Mouse (Mus musculus) embryonic facial prominence, embryonic 12.5 days (tissue): Measurements from ENCODE around the gene BC052040. TPM values are rescaled to one million over a fixed set of nuclear protein-coding genes. Genes with fewer than 3 reads are reported as not detected.

Experiments
- ATAC-seq: fragments of 200-750 bp; cut with Nextera tagmentation; 2 replicates; pipeline ENCODE4 v1.8.0; 2017; ENCODE audit not compliant: insufficient number of reproducible peaks, insufficient read depth, low FRiP score, low TSS enrichment
- H3K27ac ChIP-seq: fragments of 300-500 bp; sonication (generic); 2 replicates; pipeline ENCODE4 v1.5.1; 2016; ENCODE audit warnings: mild to moderate bottlenecking
- H3K27me3 ChIP-seq: fragments of 300-500 bp; sonication (generic); 2 replicates; pipeline ENCODE4 v1.6.1; 2016; ENCODE audit warnings: mild to moderate bottlenecking, moderate library complexity
- H3K36me3 ChIP-seq: fragments of 300-500 bp; sonication (generic); 2 replicates; pipeline ENCODE4 v1.6.1; 2016; ENCODE audit warnings: mild to moderate bottlenecking
- H3K4me1 ChIP-seq: fragments of 300-500 bp; sonication (generic); 2 replicates; pipeline ENCODE4 v1.6.1; 2016
- H3K4me2 ChIP-seq: fragments of 300-500 bp; sonication (generic); replicated peaks from 2 replicates; pipeline ENCODE4 v1.6.1; 2016; ENCODE audit warnings: mild to moderate bottlenecking, moderate library complexity
- H3K4me3 ChIP-seq: fragments of 300-500 bp; sonication (generic); 2 replicates; pipeline ENCODE4 v1.5.1; 2016; ENCODE audit warnings: mild to moderate bottlenecking
- H3K9ac ChIP-seq: fragments of 300-500 bp; sonication (generic); 2 replicates; pipeline ENCODE4 v1.6.1; 2016; ENCODE audit warnings: mild to moderate bottlenecking, moderate library complexity
- H3K9me3 ChIP-seq: fragments of 300-500 bp; sonication (generic); 2 replicates; pipeline ENCODE4 v1.6.1; 2016; ENCODE audit warnings: mild to moderate bottlenecking, moderate library complexity
- WGBS: fragments of 180-500 bp; shearing (Covaris S2); methylation state at CpG from one replicate; pipeline ENCODE4 v1.1.7; 2016; 5-methylcytosine and 5-hydroxymethylcytosine counted together
- polyA plus RNA-seq: library from polyadenylated mRNA; unstranded; fragments of >200 nt; fragmentation: Nextera tagmentation; extraction: Ambion mirVana; gene quantifications from 2 replicates; pipeline ENCODE4 v1.2.1, GENCODE M21; 2016

BC052040 gene
- polyA plus RNA-seq, result 14.3 and 14.4 TPM in 2 replicates

GRCm38 (mm10) chr2:115581241-115581988 lies at the start of gene BC052040:
TSS of gene BC052040 (plus strand) at chr2:115581716.
- peak within 1 kb of the TSS; percentile 55 for H3K4me3 ChIP-seq
- H3K9me3 ChIP-seq, result no peaks in the 10 kb centered on the region
- H3K4me1 ChIP-seq, result peaks cover 5% of the 10 kb centered on the region; the same call in 1 of the 2 replicates
- ATAC-seq, result peak; percentile 97
- peak within 1 kb of the TSS; percentile 71 for H3K4me2 ChIP-seq
- H3K27me3 ChIP-seq, result no peaks in the 10 kb centered on the region
- under 1% methylated on average over 41 of the region's 41 CpGs for WGBS
- peak within 1 kb of the TSS; percentile 61 for H3K27ac ChIP-seq
- H3K36me3 ChIP-seq, result no peaks in the 10 kb centered on the region
- H3K9ac ChIP-seq, result peak within 1 kb of the TSS; percentile 64

- Histone ChIP-seq H3K9ac (no peak overlapping the region), H3K27ac (no peak overlapping the region), H3K4me2 (no peak overlapping the region), H3K9me3 (no peaks in the 10 kb centered on the region), H3K4me1 (peaks cover 3% of the 10 kb centered on the region; the same call in 1 of the 2 replicates), H3K4me3 (no peak overlapping the region), H3K27me3 (no peaks in the 10 kb centered on the region), H3K36me3 (no peaks in the 10 kb centered on the region)
- no peak for ATAC-seq
- 55% methylated on average over 13 of the region's 13 CpGs for WGBS
These were observed 43.4 kb upstream of the BC052040 start for GRCm38 (mm10) chr2:115538009-115538690.

GRCm38 (mm10) chr2:115538691-115539283 lies 42.7 kb upstream of the BC052040 start:
- no peaks in the 10 kb centered on the region for H3K36me3 ChIP-seq
- no peak overlapping the region for H3K4me2 ChIP-seq
- WGBS, result 54% methylated on average over 5 of the region's 5 CpGs
- H3K4me1 ChIP-seq, result peaks cover 3% of the 10 kb centered on the region; the same call in 1 of the 2 replicates
- H3K27ac ChIP-seq, result no peak overlapping the region
- H3K9me3 ChIP-seq, result no peaks in the 10 kb centered on the region
- H3K27me3 ChIP-seq, result no peaks in the 10 kb centered on the region
- H3K4me3 ChIP-seq, result no peak overlapping the region
- no peak for ATAC-seq
- no peak overlapping the region for H3K9ac ChIP-seq

GRCm38 (mm10) chr2:115539731-115540130 lies 41.8 kb upstream of the BC052040 start:
- Histone ChIP-seq H3K4me2 (no peak overlapping the region), H3K9ac (no peak overlapping the region), H3K27me3 (no peaks in the 10 kb centered on the region), H3K9me3 (no peaks in the 10 kb centered on the region), H3K27ac (no peak overlapping the region), H3K36me3 (no peaks in the 10 kb centered on the region), H3K4me3 (no peak overlapping the region), H3K4me1 (peaks cover 3% of the 10 kb centered on the region; the same call in 1 of the 2 replicates)
- ATAC-seq, result no peak
- 83% methylated on average over 5 of the region's 5 CpGs for WGBS

GRCm38 (mm10) chr2:115542401-115543123 lies 39.0 kb upstream of the BC052040 start:
- H3K36me3 ChIP-seq, result no peaks in the 10 kb centered on the region
- no peak overlapping the region for H3K4me3 ChIP-seq
- H3K9me3 ChIP-seq, result no peaks in the 10 kb centered on the region
- H3K27me3 ChIP-seq, result no peaks in the 10 kb centered on the region
- no peak overlapping the region; the same call in 1 of the 2 replicates for H3K27ac ChIP-seq
- peaks cover 3% of the 10 kb centered on the region; the same call in 1 of the 2 replicates for H3K4me1 ChIP-seq
- no peak overlapping the region for H3K4me2 ChIP-seq
- no peak overlapping the region for H3K9ac ChIP-seq
- 36% methylated on average over 11 of the region's 11 CpGs for WGBS
- ATAC-seq, result no peak

GRCm38 (mm10) chr2:115543212-115543611 lies 38.3 kb upstream of the BC052040 start:
- H3K4me3 ChIP-seq, result no peak overlapping the region
- no peaks in the 10 kb centered on the region for H3K9me3 ChIP-seq
- 67% methylated on average over 4 of the region's 4 CpGs for WGBS
- H3K4me1 ChIP-seq, result peaks cover 3% of the 10 kb centered on the region; the same call in 1 of the 2 replicates
- ATAC-seq, result no peak
- no peaks in the 10 kb centered on the region for H3K36me3 ChIP-seq
- no peak overlapping the region for H3K4me2 ChIP-seq
- H3K27me3 ChIP-seq, result no peaks in the 10 kb centered on the region
- H3K27ac ChIP-seq, result no peak overlapping the region
- H3K9ac ChIP-seq, result no peak overlapping the region

GRCm38 (mm10) chr2:115551901-115552300 lies 29.6 kb upstream of the BC052040 start:
- WGBS, result 82% methylated on average over 3 of the region's 3 CpGs
- no peak for ATAC-seq
- Histone ChIP-seq H3K4me1 (no peaks in the 10 kb centered on the region), H3K27ac (no peak overlapping the region), H3K4me2 (no peak overlapping the region), H3K36me3 (no peaks in the 10 kb centered on the region), H3K9me3 (no peaks in the 10 kb centered on the region), H3K9ac (no peak overlapping the region), H3K4me3 (no peak overlapping the region), H3K27me3 (no peaks in the 10 kb centered on the region)

GRCm38 (mm10) chr2:115562155-115562827 lies 19.2 kb upstream of the BC052040 start:
- 66% methylated on average over 3 of the region's 3 CpGs for WGBS
- no peak for ATAC-seq
- no peak overlapping the region for H3K4me3 ChIP-seq
- H3K9me3 ChIP-seq, result no peaks in the 10 kb centered on the region
- H3K9ac ChIP-seq, result no peak overlapping the region
- H3K36me3 ChIP-seq, result no peaks in the 10 kb centered on the region
- no peaks in the 10 kb centered on the region for H3K27me3 ChIP-seq
- no peaks in the 10 kb centered on the region for H3K4me1 ChIP-seq
- no peak overlapping the region for H3K4me2 ChIP-seq
- H3K27ac ChIP-seq, result no peak overlapping the region

GRCm38 (mm10) chr2:115563436-115564093 lies 18.0 kb upstream of the BC052040 start:
- no peak overlapping the region for H3K9ac ChIP-seq
- no peak overlapping the region for H3K4me3 ChIP-seq
- H3K4me2 ChIP-seq, result no peak overlapping the region
- no peaks in the 10 kb centered on the region for H3K27me3 ChIP-seq
- ATAC-seq, result no peak
- 79% methylated on average over 6 of the region's 6 CpGs for WGBS
- no peaks in the 10 kb centered on the region for H3K36me3 ChIP-seq
- H3K27ac ChIP-seq, result no peak overlapping the region
- H3K4me1 ChIP-seq, result no peaks in the 10 kb centered on the region
- no peaks in the 10 kb centered on the region for H3K9me3 ChIP-seq

GRCm38 (mm10) chr2:115571996-115572395 lies 9.5 kb upstream of the BC052040 start:
- H3K27ac ChIP-seq, result no peak overlapping the region
- no peak overlapping the region for H3K4me2 ChIP-seq
- no peaks in the 10 kb centered on the region for H3K9me3 ChIP-seq
- no peak overlapping the region for H3K9ac ChIP-seq
- ATAC-seq, result no peak
- no peaks in the 10 kb centered on the region for H3K27me3 ChIP-seq
- no peaks in the 10 kb centered on the region for H3K4me1 ChIP-seq
- no peak overlapping the region for H3K4me3 ChIP-seq
- no peaks in the 10 kb centered on the region for H3K36me3 ChIP-seq
- 77% methylated on average over 1 of the region's 1 CpGs for WGBS
